Mouse (Mus musculus): ENCODE measurements around the gene Il22ra1.
A peak's percentile ranks its signal among the peaks of the same experiment; 100 is the strongest.

Il22ra1 gene

GRCm38 (mm10) chr4:135768572-135769526 lies 40.9 kb downstream of the Il22ra1 start:
- peak; percentile 47 for DNase-seq (ENCODE audit: extremely low read depth, insufficient read length, low spot score)

- no peak for DNase-seq (ENCODE audit: extremely low read depth, insufficient read length, low spot score)
Measured at GRCm38 (mm10) chr4:135770611-135771305, 42.8 kb downstream of the Il22ra1 start.

DNA sequence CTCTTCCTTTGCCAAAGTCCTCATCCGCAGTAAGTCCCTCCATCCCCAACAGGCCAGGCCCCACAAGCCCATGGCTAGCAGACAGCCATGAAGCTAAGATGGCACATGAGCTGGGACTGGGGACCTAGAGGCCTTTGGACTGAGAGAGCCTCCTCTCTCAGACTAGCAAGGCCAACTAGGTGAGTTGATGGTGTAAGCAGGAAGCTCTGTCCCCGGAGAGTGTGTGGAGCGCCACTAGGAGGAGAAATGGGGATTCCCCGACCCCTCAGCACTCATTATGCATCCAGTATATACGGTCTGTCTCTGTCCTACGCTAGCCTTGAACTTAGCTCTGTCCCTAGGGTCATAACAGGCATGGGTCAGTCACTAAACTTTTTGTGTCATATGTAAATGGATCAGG lies 43.6 kb downstream of the Il22ra1 start:
- no peak for DNase-seq (ENCODE audit: extremely low read depth, insufficient read length, low spot score)

DNA sequence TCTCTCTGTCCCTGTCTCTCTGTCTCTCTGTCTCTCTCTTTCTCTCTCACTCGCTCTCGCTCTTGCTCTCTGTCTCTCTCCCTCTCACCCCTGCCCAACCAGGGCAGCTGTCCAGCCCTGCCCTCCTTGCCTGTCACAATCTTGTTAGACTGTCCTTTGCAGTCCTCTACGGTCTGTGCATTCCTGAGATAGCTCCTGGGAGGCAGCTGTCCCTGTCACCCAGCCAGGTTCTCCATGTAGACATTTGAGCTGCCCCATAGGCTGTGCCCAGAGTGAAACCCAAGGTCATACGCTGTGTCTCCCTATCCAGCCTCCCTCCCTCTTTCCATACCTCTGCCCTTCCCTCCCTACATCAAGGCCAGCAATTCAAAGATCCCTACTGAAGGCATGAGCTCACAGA lies 44.7 kb downstream of the Il22ra1 start:
- DNase-seq (ENCODE audit: extremely low read depth, insufficient read length, low spot score): no peak

DNA sequence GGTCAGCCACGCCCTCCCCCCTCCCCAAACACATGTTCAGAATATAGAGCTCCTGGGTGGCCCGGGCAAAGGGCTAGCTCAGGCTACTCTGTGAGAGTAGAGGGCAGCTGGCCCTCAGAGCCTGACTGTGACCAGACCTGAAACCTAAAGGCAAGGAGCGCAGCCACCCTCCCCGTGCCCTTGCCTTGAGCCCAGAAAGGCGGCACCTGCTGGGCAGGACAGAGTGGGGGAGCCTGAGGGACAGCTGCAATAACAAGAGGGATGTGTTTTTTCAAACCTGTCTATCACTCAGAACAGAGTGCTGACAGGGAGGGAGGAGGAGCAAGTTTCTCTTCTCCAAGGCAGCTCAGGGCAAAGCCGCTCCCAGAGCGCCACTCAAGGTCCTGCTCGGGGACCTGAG lies 46.5 kb downstream of the Il22ra1 start:
- DNase-seq (ENCODE audit: extremely low read depth, insufficient read length, low spot score): no peak

DNA sequence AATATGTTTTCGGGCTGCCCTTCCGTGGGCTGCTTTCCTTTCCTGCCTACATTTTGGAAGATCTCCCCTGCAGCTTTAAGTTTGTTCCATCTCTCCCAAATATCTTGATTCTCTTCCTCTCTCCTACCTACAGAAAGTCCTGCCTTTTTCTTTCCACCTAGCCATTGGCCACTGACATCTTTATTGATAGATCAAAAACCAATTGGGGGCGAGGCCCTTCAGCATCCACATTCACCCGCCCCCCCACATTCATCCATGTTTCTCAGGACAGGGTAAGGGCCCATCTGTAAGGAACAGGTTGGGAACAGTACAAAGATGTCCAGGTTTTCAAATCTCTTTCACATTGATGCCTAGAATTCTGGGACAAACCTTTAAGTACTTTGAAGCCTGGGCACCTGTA lies 48.9 kb downstream of the Il22ra1 start:
- no peak for DNase-seq (ENCODE audit: extremely low read depth, insufficient read length, low spot score)

- no peak for DNase-seq (ENCODE audit: extremely low read depth, insufficient read length, low spot score)
Measured at GRCm38 (mm10) chr4:135779661-135780060, 51.7 kb downstream of the Il22ra1 start.

GRCm38 (mm10) chr4:135780255-135780654 lies 52.3 kb downstream of the Il22ra1 start:
- DNase-seq (ENCODE audit: extremely low read depth, insufficient read length, low spot score): no peak

GRCm38 (mm10) chr4:135781304-135781703 lies 53.3 kb downstream of the Il22ra1 start:
- no peak for DNase-seq (ENCODE audit: extremely low read depth, insufficient read length, low spot score)

DNA sequence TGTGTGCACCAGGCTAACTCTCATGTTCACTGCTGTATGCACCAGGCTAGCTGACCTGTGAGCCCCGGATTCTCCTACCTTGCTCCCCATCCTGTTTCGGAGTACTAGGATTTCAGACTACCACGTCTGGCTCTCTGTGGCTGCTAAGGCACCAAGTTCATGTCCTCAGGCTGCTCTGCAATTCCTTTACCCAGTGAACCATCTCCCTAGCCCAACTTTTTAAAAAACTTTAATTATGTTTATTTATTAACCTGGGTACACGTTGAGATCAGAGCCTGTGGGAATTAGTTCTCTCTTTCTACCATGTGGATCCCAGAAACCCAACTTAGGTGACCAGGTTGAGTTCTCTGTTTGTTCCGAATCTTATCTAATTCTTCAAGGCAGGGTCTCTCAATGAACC lies 58.6 kb downstream of the Il22ra1 start:
- DNase-seq (ENCODE audit: extremely low read depth, insufficient read length, low spot score): no peak

- no peak for DNase-seq (ENCODE audit: extremely low read depth, insufficient read length, low spot score)
Measured at GRCm38 (mm10) chr4:135787271-135787670, 59.3 kb downstream of the Il22ra1 start.

DNA sequence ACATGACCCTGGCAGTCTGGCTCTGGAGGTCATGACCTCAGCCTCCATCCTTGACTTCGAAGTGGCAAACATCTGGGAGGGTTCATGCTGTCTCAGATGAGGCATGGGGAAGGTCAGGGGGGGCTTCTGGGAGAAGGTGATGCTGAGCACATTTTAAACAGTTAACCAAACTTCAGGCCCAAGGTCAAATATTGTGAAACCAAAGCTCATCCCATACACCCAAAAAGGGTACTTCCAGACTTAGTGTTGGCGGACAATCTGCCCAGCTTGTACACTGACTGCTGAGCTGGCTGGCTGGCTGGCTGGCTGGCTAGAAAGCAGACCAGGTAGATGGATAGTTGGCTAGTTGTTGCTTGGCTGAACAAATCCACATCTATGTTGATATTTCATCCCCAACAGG lies 61.2 kb downstream of the Il22ra1 start:
- DNase-seq (ENCODE audit: extremely low read depth, insufficient read length, low spot score): no peak

DNA sequence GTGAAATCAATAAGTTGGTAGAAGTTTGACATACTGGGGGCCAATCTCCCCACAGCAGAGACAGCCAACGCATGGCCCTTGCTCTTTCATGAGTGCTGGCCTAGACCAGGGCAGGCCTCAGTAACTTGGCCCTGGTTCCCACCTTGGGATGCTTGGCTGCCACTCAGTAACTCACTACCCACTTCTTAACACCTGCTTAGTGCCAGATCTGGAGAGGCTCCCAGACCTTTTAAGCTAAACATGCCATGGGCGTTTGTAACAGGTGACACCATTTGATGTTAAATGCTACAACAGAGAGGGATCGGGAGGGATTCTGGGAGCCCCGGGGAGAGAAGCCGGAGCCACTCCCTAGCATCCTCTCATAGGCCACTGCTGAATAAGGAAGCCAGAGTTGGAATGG lies 64.8 kb downstream of the Il22ra1 start:
- no peak for DNase-seq (ENCODE audit: extremely low read depth, insufficient read length, low spot score)

DNA sequence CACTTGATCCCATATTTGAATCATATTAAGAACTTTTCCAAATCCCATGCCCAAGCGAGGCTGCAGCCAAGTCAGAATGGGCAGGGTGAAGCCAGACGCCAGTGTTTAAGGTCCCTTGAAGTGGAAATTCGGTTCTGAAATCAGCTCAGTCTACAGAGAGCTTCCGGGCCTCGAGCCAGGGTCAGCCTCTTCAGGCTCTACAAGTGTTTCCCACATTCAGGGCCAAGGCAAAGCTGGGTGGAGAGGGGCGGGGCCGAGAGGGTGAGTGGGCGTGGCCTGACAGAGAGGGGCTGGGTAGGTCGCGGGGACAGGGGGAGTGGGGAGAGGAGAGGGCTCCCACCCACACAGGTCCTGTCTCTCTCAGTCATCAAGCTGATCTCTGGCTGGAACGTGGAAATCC lies 70.0 kb downstream of the Il22ra1 start:
- no peak for DNase-seq (ENCODE audit: extremely low read depth, insufficient read length, low spot score)

GRCm38 (mm10) chr4:135801543-135801942 lies 73.6 kb downstream of the Il22ra1 start:
- DNase-seq (ENCODE audit: extremely low read depth, insufficient read length, low spot score): peak; percentile 63
